Mouse (Mus musculus) embryonic fibroblast, embryonic 13.5 days (primary cell): ENCODE data around the gene Il4ra.

Experiments used
- CTCF ChIP-seq: IDR thresholded peaks from 2 replicates; pipeline ENCODE4 v1.5.1; 2011; ENCODE audit warnings: mild to moderate bottlenecking, control low read depth, low read length, moderate library complexity, borderline replicate concordance; ENCODE audit not compliant: insufficient read depth
- POLR2A ChIP-seq: IDR thresholded peaks from 2 replicates; pipeline ENCODE4 v1.6.1; 2011; ENCODE audit warnings: low read depth, mild to moderate bottlenecking, control low read depth, low read length, moderate library complexity

GRCm38 (mm10) chr7:125572737-125573136, 20.8 kb downstream of the Il4ra start:
- TF ChIP-seq CTCF (no peak), POLR2A (no peak)
